In genomic region chr12:99599606-99600005, GRCm38 (mm10) we compare ENCODE assay signal across 18 mouse cellular contexts. TPM values are rescaled to one million over a fixed set of nuclear protein-coding genes. Genes with fewer than 3 reads are reported as not detected.
DNase-seq lines count a peak whose midpoint lies in the region; ATAC-seq and TF ChIP-seq lines count a peak whose summit lies in the region.
"Had no signal": no experiment of that assay in that cellular context is flagged by ENCODE, and none has a peak within 500 bp of the region (broad histone marks: within the 10 kb centered on the region; RNA-seq: fewer than 3 reads in every experiment).

No protein-coding gene starts in this region.

- no peaks in the 10 kb centered on the region for H3K27me3 ChIP-seq in heart, embryonic 13.5 days (replicated peaks)
- no peaks in the 10 kb centered on the region for H3K27me3 ChIP-seq in lung, embryonic 14.5 days (ENCODE audit: insufficient read depth, low read length)
- no peaks in the 10 kb centered on the region for H3K27me3 ChIP-seq in embryonic facial prominence, embryonic 15.5 days
- no peaks in the 10 kb centered on the region for H3K27me3 ChIP-seq in stomach, postnatal 0 days (ENCODE audit: control insufficient read depth, insufficient read depth, low read length)
- H3K27me3 ChIP-seq: neural tube, embryonic 13.5 days; stomach, embryonic 15.5 days had no signal

- no peak for TF ChIP-seq CTCF in lung, embryonic 14.5 days (IDR thresholded peaks at IDR 0.05; ENCODE audit: low read depth)
- TF ChIP-seq CTCF in stomach, postnatal 0 days (IDR thresholded peaks at IDR 0.05; ENCODE audit: low read depth), result no peak

- H3K27ac ChIP-seq in heart, embryonic 13.5 days (replicated peaks), result no peak overlapping the region
- no peak overlapping the region for H3K27ac ChIP-seq in lung, embryonic 14.5 days (ENCODE audit: low read depth)
- no peak overlapping the region for H3K27ac ChIP-seq in embryonic facial prominence, embryonic 15.5 days (replicated peaks)
- no peak overlapping the region for H3K27ac ChIP-seq in stomach, postnatal 0 days (replicated peaks)
- H3K27ac ChIP-seq: neural tube, embryonic 13.5 days; stomach, embryonic 15.5 days had no signal

- H3K9me3 ChIP-seq in heart, embryonic 13.5 days, result no peaks in the 10 kb centered on the region
- H3K9me3 ChIP-seq in lung, embryonic 14.5 days (ENCODE audit: low read depth, low read length), result no peaks in the 10 kb centered on the region
- H3K9me3 ChIP-seq in embryonic facial prominence, embryonic 15.5 days (replicated peaks), result no peaks in the 10 kb centered on the region
- H3K9me3 ChIP-seq in stomach, postnatal 0 days (ENCODE audit: control insufficient read depth, low read length), result no peaks in the 10 kb centered on the region
- H3K9me3 ChIP-seq: neural tube, embryonic 13.5 days; stomach, embryonic 15.5 days had no signal

- TF ChIP-seq EP300 in stomach, postnatal 0 days (optimal IDR thresholded peaks at IDR 0.05), result no peak

- no peak for ATAC-seq in heart, embryonic 13.5 days (ENCODE audit: extremely low read depth, insufficient number of reproducible peaks, low FRiP score, low TSS enrichment)
- peak; percentile 70; the same call in 1 of the 2 replicates for ATAC-seq in lung, embryonic 14.5 days (ENCODE audit: insufficient read depth)
- no peak for ATAC-seq in embryonic facial prominence, embryonic 15.5 days (ENCODE audit: insufficient number of reproducible peaks, low FRiP score, low TSS enrichment, low read depth)
- ATAC-seq in stomach, postnatal 0 days (ENCODE audit: low FRiP score, low TSS enrichment), result no peak
- no peak for ATAC-seq in megakaryocyte-erythroid progenitor cell, adult 5-6 weeks (replicated peaks; ENCODE audit: low FRiP score, low TSS enrichment, poor library complexity, severe bottlenecking)
- ATAC-seq: hindbrain, embryonic 16.5 days had no signal

- 42% methylated on average over 7 of the region's 7 CpGs for WGBS in heart, embryonic 13.5 days
- 34% methylated on average over 7 of the region's 7 CpGs for WGBS in lung, embryonic 14.5 days
- WGBS in embryonic facial prominence, embryonic 15.5 days, result 28% methylated on average over 7 of the region's 7 CpGs
- WGBS in stomach, postnatal 0 days, result 38% methylated on average over 7 of the region's 7 CpGs

- DNase-seq in heart, postnatal 14 days, result no peak
- DNase-seq in lung, embryonic 14.5 days, result peak; percentile 53
- no peak for DNase-seq in lung, postnatal 25 days (ENCODE audit: low spot score)
- no peak for DNase-seq in stomach, postnatal 0 days (ENCODE audit: low spot score)
- DNase-seq: adrenal gland, postnatal 36 days; cerebellum, postnatal 10 days; heart, postnatal 4 days; kidney, adult 2 months; kidney, postnatal 36 days; lung, postnatal 14 days; spleen, adult 18-20 months had no signal

- intact Hi-C loops in heart, postnatal 14 days (cut with DNase I), result no loop called here

- peak overlapping the region; percentile 24; the same call in 1 of the 2 replicates for H3K4me2 ChIP-seq in heart, embryonic 13.5 days
- H3K4me2 ChIP-seq in lung, embryonic 14.5 days, result peak overlapping the region; percentile 2; the same call in 1 of the 2 replicates
- peak overlapping the region; percentile 33 for H3K4me2 ChIP-seq in embryonic facial prominence, embryonic 15.5 days (replicated peaks)
- H3K4me2 ChIP-seq in stomach, postnatal 0 days (replicated peaks; ENCODE audit: low read depth), result peak overlapping the region; percentile 14; the same call in 1 of the 2 replicates
- H3K4me2 ChIP-seq: liver, embryonic 11.5 days; neural tube, embryonic 13.5 days; stomach, embryonic 15.5 days had no signal

- no peak overlapping the region for H3K9ac ChIP-seq in heart, embryonic 13.5 days
- no peak overlapping the region for H3K9ac ChIP-seq in lung, embryonic 14.5 days
- H3K9ac ChIP-seq in embryonic facial prominence, embryonic 15.5 days, result no peak overlapping the region
- H3K9ac ChIP-seq in stomach, postnatal 0 days (ENCODE audit: low read length), result no peak overlapping the region
- H3K9ac ChIP-seq: neural tube, embryonic 13.5 days; stomach, embryonic 15.5 days had no signal

- no peak overlapping the region for H3K4me3 ChIP-seq in heart, embryonic 13.5 days
- no peak overlapping the region for H3K4me3 ChIP-seq in lung, embryonic 14.5 days (ENCODE audit: low read depth, low read length)
- H3K4me3 ChIP-seq in embryonic facial prominence, embryonic 15.5 days (replicated peaks), result peak overlapping the region; percentile 15
- no peak overlapping the region for H3K4me3 ChIP-seq in stomach, postnatal 0 days (ENCODE audit: low read depth, low read length)
- H3K4me3 ChIP-seq: neural tube, embryonic 13.5 days; stomach, embryonic 15.5 days had no signal

- H3K4me1 ChIP-seq in heart, embryonic 13.5 days, result peaks cover 35% of the 10 kb centered on the region
- H3K4me1 ChIP-seq in lung, embryonic 14.5 days (ENCODE audit: insufficient read depth), result peaks cover 11% of the 10 kb centered on the region
- peaks cover 14% of the 10 kb centered on the region; the same call in 1 of the 2 replicates for H3K4me1 ChIP-seq in embryonic facial prominence, embryonic 15.5 days
- H3K4me1 ChIP-seq in stomach, postnatal 0 days (replicated peaks; ENCODE audit: control insufficient read depth, insufficient read depth), result no peaks in the 10 kb centered on the region
- H3K4me1 ChIP-seq: neural tube, embryonic 13.5 days; stomach, embryonic 15.5 days had no signal

- H3K36me3 ChIP-seq in heart, embryonic 13.5 days, result no peaks in the 10 kb centered on the region
- no peaks in the 10 kb centered on the region for H3K36me3 ChIP-seq in lung, embryonic 14.5 days (ENCODE audit: insufficient read depth)
- no peaks in the 10 kb centered on the region for H3K36me3 ChIP-seq in embryonic facial prominence, embryonic 15.5 days
- H3K36me3 ChIP-seq in stomach, postnatal 0 days (ENCODE audit: control insufficient read depth, insufficient read depth, low read length), result no peaks in the 10 kb centered on the region
- H3K36me3 ChIP-seq: neural tube, embryonic 13.5 days; stomach, embryonic 15.5 days had no signal

RNA-seq across cellular contexts. Expression of gene Foxn3, which starts 36.2 kb away (rescaled TPM):
- 51.9 and 58.9 TPM in 2 replicates for polyA plus RNA-seq in heart, embryonic 13.5 days (2015; fragmentation: Nextera tagmentation; extraction: Ambion mirVana)
- total RNA-seq in heart, postnatal 14 days (2021), result 100 to 1,000 TPM; 126 to 142 TPM
- polyA plus RNA-seq in lung, embryonic 14.5 days (2014; fragmentation: Nextera tagmentation; extraction: Ambion mirVana), result 69.1 and 72.5 TPM in 2 replicates
- 89.2 and 97.6 TPM in 2 replicates for polyA plus RNA-seq in embryonic facial prominence, embryonic 15.5 days (2015; fragmentation: Nextera tagmentation; extraction: Ambion mirVana)
- 40.1 and 44.1 TPM in 2 replicates for polyA plus RNA-seq in stomach, postnatal 0 days (2015; fragmentation: Nextera tagmentation; extraction: Ambion mirVana)
- 118 and 140 TPM in 2 replicates for total RNA-seq in megakaryocyte-erythroid progenitor cell, adult 5-6 weeks (2014; fragmentation: Nextera tagmentation)
- total RNA-seq in megakaryocyte-erythroid progenitor cell, adult 5-6 weeks (2017), result 36.9 and 47.6 TPM in 2 replicates
